Mouse (Mus musculus): ENCODE results near the gene C130026I21Rik. TPM values are rescaled to one million over a fixed set of nuclear protein-coding genes. Genes with fewer than 3 reads are reported as not detected.
"Not testable (repeated sequence)": the region's sequence is repeated elsewhere in the genome, so short reads cannot be mapped to it uniquely, and the experiment has no call there.

C130026I21Rik gene
- polyA plus RNA-seq, 1 experiment from 2014 or later, result not detected

DNA sequence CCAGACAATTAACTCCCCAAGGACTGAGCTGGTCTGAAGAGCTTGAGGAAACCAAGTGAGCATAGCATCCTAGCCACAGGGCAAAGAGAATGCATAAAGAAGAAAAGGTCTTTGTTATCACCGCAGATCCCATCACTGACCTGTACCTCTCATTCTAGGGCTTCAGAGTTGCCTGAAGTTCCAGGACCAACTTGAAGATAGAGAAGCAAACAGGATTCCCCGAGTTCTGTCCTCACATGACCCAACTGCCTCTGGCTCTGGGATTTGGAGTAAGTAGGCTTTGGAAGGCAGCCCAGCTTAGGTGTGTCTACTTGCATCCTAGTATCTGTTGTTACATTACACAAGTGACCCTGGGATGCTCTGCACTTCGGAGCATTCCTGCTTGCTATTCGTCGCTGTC lies 157.5 kb downstream of the C130026I21Rik start:
- 75% methylated on average over 2 of the region's 5 CpGs for WGBS
- not testable (repeated sequence) for ATAC-seq (ENCODE audit: low FRiP score); H3K9me3 ChIP-seq (ENCODE audit: control insufficient read depth, low read length); H3K4me3 ChIP-seq (ENCODE audit: low read depth, low read length); H3K4me1 ChIP-seq (replicated peaks; ENCODE audit: control insufficient read depth, insufficient read depth, low read length); DNase-seq (ENCODE audit: low spot score); H3K36me3 ChIP-seq (ENCODE audit: control insufficient read depth, insufficient read depth, low read length); H3K4me2 ChIP-seq (replicated peaks; ENCODE audit: low read depth, low read length); H3K27me3 ChIP-seq (ENCODE audit: control insufficient read depth, insufficient read depth, low read length); H3K27ac ChIP-seq (ENCODE audit: low read depth, low read length); H3K9ac ChIP-seq (ENCODE audit: low read depth, low read length)

DNA sequence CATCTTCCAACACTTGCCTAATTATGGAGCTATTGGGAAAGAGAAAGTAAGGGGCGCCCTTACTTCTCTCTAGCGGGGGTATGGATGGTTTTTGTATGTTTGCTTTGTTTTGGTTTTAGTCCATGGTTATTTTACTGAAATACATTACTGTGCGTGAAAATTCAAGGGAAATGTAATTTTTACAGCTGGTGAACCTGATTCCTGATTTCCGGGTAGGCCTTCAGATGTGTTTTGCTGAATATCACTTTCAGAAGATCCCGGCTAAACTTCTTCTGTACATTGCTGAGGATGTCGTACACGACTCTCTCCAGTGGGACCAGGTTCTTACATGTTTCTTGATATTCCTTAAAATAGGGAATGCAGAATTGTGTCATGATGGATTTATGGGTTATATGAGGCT lies 158.1 kb downstream of the C130026I21Rik start:
- H3K27ac ChIP-seq (ENCODE audit: low read depth, low read length); H3K27me3 ChIP-seq (ENCODE audit: control insufficient read depth, insufficient read depth, low read length); H3K9me3 ChIP-seq (ENCODE audit: control insufficient read depth, low read length); H3K4me1 ChIP-seq (replicated peaks; ENCODE audit: control insufficient read depth, insufficient read depth, low read length); DNase-seq (ENCODE audit: low spot score); H3K9ac ChIP-seq (ENCODE audit: low read depth, low read length); H3K4me3 ChIP-seq (ENCODE audit: low read depth, low read length); H3K36me3 ChIP-seq (ENCODE audit: control insufficient read depth, insufficient read depth, low read length); H3K4me2 ChIP-seq (replicated peaks; ENCODE audit: low read depth, low read length): not testable (repeated sequence)
- 86% methylated on average over 7 of the region's 7 CpGs for WGBS
- peak; percentile 45; the same call in 1 of the 2 replicates for ATAC-seq (ENCODE audit: low FRiP score)

DNA sequence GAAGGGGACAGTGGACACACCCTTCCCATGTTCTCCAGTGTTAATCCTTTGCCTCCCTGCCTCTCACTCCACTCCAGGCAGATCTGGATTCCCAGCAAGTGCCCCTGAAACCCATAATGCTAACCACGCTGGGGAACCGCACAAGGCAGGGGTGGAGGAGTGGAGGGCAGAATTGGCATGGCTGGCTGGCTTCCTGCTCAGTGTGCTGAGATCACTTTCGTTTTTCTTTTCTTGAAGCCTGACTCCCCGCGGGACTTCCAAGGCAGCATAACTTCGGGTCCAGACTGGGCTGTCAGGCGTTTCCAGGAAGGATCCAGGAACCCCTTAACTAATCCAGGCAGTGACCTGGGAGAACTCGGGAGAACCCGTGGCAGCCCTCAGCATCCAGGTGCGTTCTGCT lies 158.8 kb downstream of the C130026I21Rik start:
- not testable (repeated sequence) for H3K27ac ChIP-seq (ENCODE audit: low read depth, low read length); DNase-seq (ENCODE audit: low spot score); H3K4me1 ChIP-seq (replicated peaks; ENCODE audit: control insufficient read depth, insufficient read depth, low read length); H3K27me3 ChIP-seq (ENCODE audit: control insufficient read depth, insufficient read depth, low read length); ATAC-seq (ENCODE audit: low FRiP score); H3K9me3 ChIP-seq (ENCODE audit: control insufficient read depth, low read length); H3K4me3 ChIP-seq (ENCODE audit: low read depth, low read length); H3K4me2 ChIP-seq (replicated peaks; ENCODE audit: low read depth, low read length); H3K36me3 ChIP-seq (ENCODE audit: control insufficient read depth, insufficient read depth, low read length); H3K9ac ChIP-seq (ENCODE audit: low read depth, low read length)
- WGBS, result 69% methylated on average over 9 of the region's 10 CpGs

DNA sequence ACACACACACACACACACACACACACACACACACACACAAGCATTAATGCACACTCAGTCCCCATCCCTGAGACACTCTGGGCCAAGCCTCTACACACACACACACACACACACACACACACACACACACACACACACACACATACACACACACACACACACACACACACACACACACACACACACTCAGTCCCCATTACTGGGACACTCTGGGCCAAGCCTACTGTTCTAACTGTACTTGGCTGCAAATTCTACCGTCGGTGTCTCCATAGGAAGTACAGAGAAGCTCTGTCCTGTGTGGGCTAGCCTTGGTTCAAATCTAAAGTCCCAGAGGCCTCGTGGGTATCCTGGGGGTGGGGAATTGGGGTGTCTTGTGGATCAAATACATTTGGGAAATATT lies 159.5 kb downstream of the C130026I21Rik start:
- not testable (repeated sequence) for H3K4me2 ChIP-seq (replicated peaks; ENCODE audit: low read depth, low read length); ATAC-seq (ENCODE audit: low FRiP score)
- 84% methylated on average over 2 of the region's 3 CpGs for WGBS

DNA sequence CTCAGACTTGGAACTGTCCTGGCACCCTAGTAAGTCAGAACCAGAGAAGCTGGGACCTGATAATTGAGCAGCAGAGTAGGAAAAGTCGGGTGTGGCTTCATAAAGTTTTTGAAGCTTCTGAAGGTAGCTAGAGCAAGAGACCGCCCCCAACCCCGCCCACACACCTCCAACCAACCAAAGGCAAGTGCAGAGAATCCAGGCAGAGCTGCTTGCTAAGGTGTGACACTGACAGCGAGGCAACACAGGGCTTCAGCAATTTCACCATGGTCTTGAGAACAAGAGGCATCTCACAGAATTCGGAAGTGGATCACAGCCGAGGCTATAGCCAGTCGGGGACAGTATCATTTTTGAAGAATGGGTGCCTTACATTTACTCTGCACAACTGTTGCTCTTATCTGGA lies 160.6 kb downstream of the C130026I21Rik start, which contains the start of gene A530032D15Rik:
A530032D15Rik (minus strand) TSS at position 101 of the 400 bp plus-strand sequence.
- DNase-seq (ENCODE audit: low spot score); H3K9ac ChIP-seq (ENCODE audit: low read depth, low read length); H3K4me3 ChIP-seq (ENCODE audit: low read depth, low read length); H3K36me3 ChIP-seq (ENCODE audit: control insufficient read depth, insufficient read depth, low read length); H3K4me1 ChIP-seq (replicated peaks; ENCODE audit: control insufficient read depth, insufficient read depth, low read length); ATAC-seq (ENCODE audit: low FRiP score); H3K9me3 ChIP-seq (ENCODE audit: control insufficient read depth, low read length); H3K27me3 ChIP-seq (ENCODE audit: control insufficient read depth, insufficient read depth, low read length); H3K27ac ChIP-seq (ENCODE audit: low read depth, low read length); H3K4me2 ChIP-seq (replicated peaks; ENCODE audit: low read depth, low read length): not testable (repeated sequence)
- no CpG with 5 or more reads among the region's 7 CpGs for WGBS

More for the DNA sequence above, 159.5 kb downstream of the C130026I21Rik start:
- not testable (repeated sequence) for H3K4me3 ChIP-seq (ENCODE audit: low read depth, low read length); H3K4me1 ChIP-seq (replicated peaks; ENCODE audit: control insufficient read depth, insufficient read depth, low read length); H3K9me3 ChIP-seq (ENCODE audit: control insufficient read depth, low read length); H3K9ac ChIP-seq (ENCODE audit: low read depth, low read length); DNase-seq (ENCODE audit: low spot score); H3K27ac ChIP-seq (ENCODE audit: low read depth, low read length); H3K36me3 ChIP-seq (ENCODE audit: control insufficient read depth, insufficient read depth, low read length); H3K27me3 ChIP-seq (ENCODE audit: control insufficient read depth, insufficient read depth, low read length)

DNA sequence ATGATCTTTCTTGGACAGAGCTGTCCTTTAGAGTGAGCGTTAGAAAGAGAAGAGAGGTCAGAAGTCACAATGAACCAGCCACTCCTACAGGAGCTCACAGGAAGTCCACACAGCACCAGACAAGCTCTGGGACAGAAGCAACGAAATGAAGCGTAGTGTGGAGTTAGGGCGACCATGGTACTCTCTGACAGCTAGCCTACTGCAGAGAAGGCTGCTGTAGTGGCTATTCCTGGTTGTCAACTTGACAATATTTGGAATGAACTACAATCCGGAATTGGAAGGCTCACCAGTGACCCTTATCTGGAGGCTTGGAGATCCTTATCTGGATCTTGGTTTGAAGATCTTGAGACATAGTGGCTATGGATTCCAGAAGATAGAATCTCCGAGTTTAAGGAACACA lies 164.4 kb downstream of the C130026I21Rik start:
- H3K4me3 ChIP-seq (ENCODE audit: low read depth, low read length); H3K4me2 ChIP-seq (replicated peaks; ENCODE audit: low read depth, low read length); H3K27ac ChIP-seq (ENCODE audit: low read depth, low read length): not testable (repeated sequence)

DNA sequence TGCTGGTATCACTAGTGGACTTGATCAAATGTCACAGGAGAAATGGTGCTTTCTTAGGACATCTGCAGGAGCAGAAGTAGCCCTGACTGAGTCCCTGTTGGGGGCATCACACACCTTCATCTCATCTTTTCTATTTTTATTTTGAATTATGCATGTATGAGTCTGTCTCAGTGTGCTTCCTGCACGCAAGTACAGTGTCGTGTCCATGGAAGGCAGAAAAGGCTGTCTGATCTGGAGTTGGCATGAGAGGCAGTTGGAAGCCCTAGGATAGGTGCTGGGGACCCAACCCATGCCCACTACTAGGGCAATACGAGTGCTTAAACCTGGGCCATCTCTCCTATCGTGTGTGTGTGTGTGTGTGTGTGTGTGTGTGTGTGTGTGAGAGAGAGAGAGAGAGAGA lies 165.0 kb downstream of the C130026I21Rik start:
- H3K36me3 ChIP-seq (ENCODE audit: control insufficient read depth, insufficient read depth, low read length); H3K4me1 ChIP-seq (replicated peaks; ENCODE audit: control insufficient read depth, insufficient read depth, low read length); ATAC-seq (ENCODE audit: low FRiP score); H3K9me3 ChIP-seq (ENCODE audit: control insufficient read depth, low read length); DNase-seq (ENCODE audit: low spot score); H3K4me3 ChIP-seq (ENCODE audit: low read depth, low read length); H3K9ac ChIP-seq (ENCODE audit: low read depth, low read length); H3K27me3 ChIP-seq (ENCODE audit: control insufficient read depth, insufficient read depth, low read length); H3K27ac ChIP-seq (ENCODE audit: low read depth, low read length); H3K4me2 ChIP-seq (replicated peaks; ENCODE audit: low read depth, low read length): not testable (repeated sequence)
- 86% methylated on average over 4 of the region's 4 CpGs for WGBS

More for the DNA sequence above, 164.4 kb downstream of the C130026I21Rik start:
- not testable (repeated sequence) for ATAC-seq (ENCODE audit: low FRiP score); H3K27me3 ChIP-seq (ENCODE audit: control insufficient read depth, insufficient read depth, low read length); H3K9me3 ChIP-seq (ENCODE audit: control insufficient read depth, low read length); H3K4me1 ChIP-seq (replicated peaks; ENCODE audit: control insufficient read depth, insufficient read depth, low read length); H3K9ac ChIP-seq (ENCODE audit: low read depth, low read length); H3K36me3 ChIP-seq (ENCODE audit: control insufficient read depth, insufficient read depth, low read length); DNase-seq (ENCODE audit: low spot score)
- 80% methylated on average over 5 of the region's 6 CpGs for WGBS

DNA sequence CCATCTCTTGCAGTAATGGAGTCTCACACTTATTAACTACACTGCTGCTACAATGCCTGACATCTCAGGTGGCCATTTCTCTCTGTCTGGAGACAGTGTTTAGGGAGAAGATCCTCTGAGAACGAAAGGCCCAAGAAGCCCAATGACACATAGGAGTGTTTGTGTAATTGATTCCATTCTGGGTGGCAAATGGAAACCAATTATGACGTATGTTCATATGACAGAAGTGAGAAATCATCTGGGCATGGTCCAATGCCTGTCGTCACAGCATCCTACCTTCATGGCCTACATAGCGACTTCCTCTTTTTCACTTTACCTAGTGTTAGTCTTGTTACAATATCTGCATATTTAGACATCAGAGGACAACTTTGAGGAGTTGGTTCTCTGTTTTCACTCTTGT lies 168.6 kb downstream of the C130026I21Rik start:
- WGBS, result 82% methylated on average over 4 of the region's 4 CpGs
- H3K4me3 ChIP-seq (ENCODE audit: low read depth, low read length); H3K36me3 ChIP-seq (ENCODE audit: control insufficient read depth, insufficient read depth, low read length); H3K4me2 ChIP-seq (replicated peaks; ENCODE audit: low read depth, low read length); ATAC-seq (ENCODE audit: low FRiP score); H3K9ac ChIP-seq (ENCODE audit: low read depth, low read length); H3K27ac ChIP-seq (ENCODE audit: low read depth, low read length); H3K27me3 ChIP-seq (ENCODE audit: control insufficient read depth, insufficient read depth, low read length); H3K4me1 ChIP-seq (replicated peaks; ENCODE audit: control insufficient read depth, insufficient read depth, low read length); DNase-seq (ENCODE audit: low spot score); H3K9me3 ChIP-seq (ENCODE audit: control insufficient read depth, low read length): not testable (repeated sequence)

DNA sequence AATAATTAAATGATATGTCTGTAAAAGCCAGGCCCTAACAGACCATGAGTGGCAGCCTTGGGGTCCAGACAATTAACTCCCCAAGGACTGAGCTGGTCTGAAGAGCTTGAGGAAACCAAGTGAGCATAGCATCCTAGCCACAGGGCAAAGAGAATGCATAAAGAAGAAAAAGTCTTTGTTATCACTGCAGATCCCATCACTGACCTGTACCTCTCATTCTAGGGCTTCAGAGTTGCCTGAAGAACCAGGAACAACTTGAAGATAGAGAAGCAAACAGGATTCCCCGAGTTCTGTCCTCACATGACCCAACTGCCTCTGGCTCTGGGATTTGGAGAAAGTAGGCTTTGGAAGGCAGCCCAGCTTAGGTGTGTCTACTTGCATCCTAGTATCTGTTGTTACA lies 170.5 kb downstream of the C130026I21Rik start, which contains the start of gene Gm10553:
Gm10553 (plus strand) TSS at position 301 of the 400 bp plus-strand sequence.
- not testable (repeated sequence) for H3K4me2 ChIP-seq (replicated peaks; ENCODE audit: low read depth, low read length); H3K27me3 ChIP-seq (ENCODE audit: control insufficient read depth, insufficient read depth, low read length); H3K4me1 ChIP-seq (replicated peaks; ENCODE audit: control insufficient read depth, insufficient read depth, low read length); H3K9ac ChIP-seq (ENCODE audit: low read depth, low read length); ATAC-seq (ENCODE audit: low FRiP score); H3K9me3 ChIP-seq (ENCODE audit: control insufficient read depth, low read length); H3K27ac ChIP-seq (ENCODE audit: low read depth, low read length); H3K4me3 ChIP-seq (ENCODE audit: low read depth, low read length); H3K36me3 ChIP-seq (ENCODE audit: control insufficient read depth, insufficient read depth, low read length); DNase-seq (ENCODE audit: low spot score)
- 69% methylated on average over 1 of the region's 1 CpGs for WGBS

Data from hindbrain, embryonic 11.5 days (tissue).